Mouse (Mus musculus) stomach, postnatal 0 days (tissue): ENCODE data around the gene Gm10974.

ENCODE experiments used
- CTCF ChIP-seq: IDR thresholded peaks from 2 replicates; pipeline ENCODE4 v1.5.1; 2016; ENCODE audit warnings: antibody characterized with exemption, low read depth, mild to moderate bottlenecking, moderate library complexity
- EP300 ChIP-seq: optimal IDR thresholded peaks from 2 replicates; pipeline ENCODE3; 2016; ENCODE audit warnings: antibody characterized with exemption

- TF ChIP-seq CTCF, result no peak
- no peak for TF ChIP-seq EP300
Measured at GRCm38 (mm10) chr7:66373391-66373790, 7.7 kb downstream of the Gm10974 start.
